Mouse (Mus musculus) spleen, postnatal 4 days (tissue): ENCODE measurements around the gene Cks1b.
"Not testable (repeated sequence)": the region's sequence is repeated elsewhere in the genome, so short reads cannot be mapped to it uniquely, and the experiment has no call there.

Experiments
- DNase-seq, 2 experiments: peaks; one replicate each; pipeline ENCODE4 v3.0.0; 2022; ENCODE audit warnings: low spot score in 2 of 2

Cks1b gene

GRCm38 (mm10) chr3:89418170-89418860 is at the start of gene Cks1b, which contains the start of gene Shc1:
Gene Cks1b, minus strand, starts transcription at chr3:89418383.
Gene Shc1, plus strand, starts transcription at chr3:89418443.
- peak; percentile 91 to 93 for DNase-seq

GRCm38 (mm10) chr3:89458965-89459807 is 41.0 kb upstream of the Cks1b start:
- DNase-seq: peak; percentile 95 to 98

DNA sequence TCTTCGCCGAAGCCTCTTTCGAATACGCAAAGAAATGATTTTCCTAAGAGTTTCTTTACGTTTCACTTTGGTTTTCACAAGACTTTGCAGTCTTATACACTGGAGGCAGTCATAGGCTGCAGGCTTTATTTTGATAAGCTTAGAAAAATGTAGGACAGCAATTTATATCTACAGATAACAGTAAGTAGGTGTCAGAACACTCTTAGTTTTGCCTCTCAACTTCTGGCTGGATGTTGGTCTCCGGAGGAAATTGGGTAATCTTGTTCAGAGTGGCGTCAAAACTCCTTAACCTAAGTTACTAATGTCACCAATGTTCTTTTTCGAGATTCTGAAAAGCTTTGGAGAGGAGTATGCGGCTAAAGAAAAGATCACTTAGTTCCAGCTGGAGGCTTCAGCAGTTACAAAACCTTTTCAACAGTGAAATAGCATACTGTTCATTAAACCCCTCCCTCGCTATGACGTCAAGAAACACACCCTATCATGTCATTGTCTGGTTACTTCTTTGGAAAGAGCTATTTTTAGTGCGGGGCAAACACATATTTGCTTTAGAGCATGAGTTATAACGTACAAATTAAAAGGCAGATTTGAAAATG is 40.3 kb upstream of the Cks1b start:
- DNase-seq: peak; percentile 40 to 52

GRCm38 (mm10) chr3:89456726-89457665 is 38.8 kb upstream of the Cks1b start:
- peak; percentile 82 to 94 for DNase-seq

DNA sequence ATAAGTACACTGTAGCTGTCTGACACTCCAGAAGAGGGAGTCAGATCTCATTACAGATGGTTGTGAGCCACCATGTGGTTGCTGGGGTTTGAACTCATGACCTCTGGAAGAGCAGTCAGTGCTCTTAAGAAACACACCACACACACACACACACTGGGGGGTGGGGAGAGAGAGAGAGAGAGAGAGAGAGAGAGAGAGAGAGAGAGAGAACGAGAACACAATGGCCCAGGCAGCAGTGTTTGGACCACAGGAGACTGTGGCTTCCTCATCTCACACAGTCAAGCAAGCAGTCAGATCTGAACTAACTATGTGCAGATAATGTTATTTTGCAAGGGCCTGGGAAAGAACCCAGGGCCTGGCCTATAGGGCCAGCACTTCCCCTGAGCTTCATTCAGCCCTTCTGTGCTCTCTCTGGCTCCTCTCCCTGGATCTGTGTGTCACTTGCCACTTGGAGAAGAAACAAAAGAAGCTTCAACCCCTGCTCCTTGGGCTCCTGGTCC is 37.7 kb upstream of the Cks1b start:
- no peak for DNase-seq

DNA sequence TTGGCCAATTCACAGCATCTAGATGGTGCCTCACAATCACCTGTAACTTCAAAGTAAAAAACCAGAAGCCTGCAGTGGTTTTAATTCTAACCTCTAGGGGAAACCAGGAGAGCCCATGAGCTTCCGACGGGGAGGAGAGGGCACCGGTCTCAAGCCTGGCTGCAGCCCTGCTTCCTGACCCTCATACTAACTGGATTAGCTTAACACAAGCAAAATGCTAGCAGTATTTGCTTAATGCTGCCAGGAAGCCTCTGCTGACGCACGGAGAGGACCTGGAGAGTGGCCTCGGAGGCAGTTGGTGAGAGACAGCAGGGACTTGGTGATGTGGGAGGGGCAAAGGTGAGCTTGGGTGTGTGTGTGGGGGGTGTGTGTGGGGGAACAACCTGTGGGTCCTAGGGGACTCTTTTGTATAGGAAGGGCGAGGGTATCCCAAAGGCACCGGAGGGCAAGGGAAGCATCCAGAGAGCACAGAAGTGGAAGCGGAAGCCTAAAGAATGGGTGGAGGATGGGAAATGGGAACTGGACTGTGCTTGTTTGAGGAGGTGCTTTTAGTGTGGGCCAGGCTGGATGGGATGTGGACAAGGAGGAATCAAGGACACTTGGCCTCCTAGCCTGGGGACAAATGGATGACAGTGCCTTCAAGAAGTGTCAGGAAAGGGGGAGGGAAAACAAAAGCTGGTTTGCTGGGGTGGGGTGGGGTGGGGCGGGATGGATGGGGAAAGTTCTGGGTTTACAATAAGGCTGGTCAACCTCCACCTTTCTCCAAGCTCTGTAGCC is 36.4 kb upstream of the Cks1b start, which contains the start of gene Pmvk:
Pmvk (plus strand) TSS at position 141 of the 777 bp plus-strand sequence.
- no peak for DNase-seq

- no peak for DNase-seq
Observed at GRCm38 (mm10) chr3:89451916-89452315, 33.7 kb upstream of the Cks1b start.

GRCm38 (mm10) chr3:89449541-89449940 is 31.4 kb upstream of the Cks1b start:
- DNase-seq: peak; percentile 78 to 91

DNA sequence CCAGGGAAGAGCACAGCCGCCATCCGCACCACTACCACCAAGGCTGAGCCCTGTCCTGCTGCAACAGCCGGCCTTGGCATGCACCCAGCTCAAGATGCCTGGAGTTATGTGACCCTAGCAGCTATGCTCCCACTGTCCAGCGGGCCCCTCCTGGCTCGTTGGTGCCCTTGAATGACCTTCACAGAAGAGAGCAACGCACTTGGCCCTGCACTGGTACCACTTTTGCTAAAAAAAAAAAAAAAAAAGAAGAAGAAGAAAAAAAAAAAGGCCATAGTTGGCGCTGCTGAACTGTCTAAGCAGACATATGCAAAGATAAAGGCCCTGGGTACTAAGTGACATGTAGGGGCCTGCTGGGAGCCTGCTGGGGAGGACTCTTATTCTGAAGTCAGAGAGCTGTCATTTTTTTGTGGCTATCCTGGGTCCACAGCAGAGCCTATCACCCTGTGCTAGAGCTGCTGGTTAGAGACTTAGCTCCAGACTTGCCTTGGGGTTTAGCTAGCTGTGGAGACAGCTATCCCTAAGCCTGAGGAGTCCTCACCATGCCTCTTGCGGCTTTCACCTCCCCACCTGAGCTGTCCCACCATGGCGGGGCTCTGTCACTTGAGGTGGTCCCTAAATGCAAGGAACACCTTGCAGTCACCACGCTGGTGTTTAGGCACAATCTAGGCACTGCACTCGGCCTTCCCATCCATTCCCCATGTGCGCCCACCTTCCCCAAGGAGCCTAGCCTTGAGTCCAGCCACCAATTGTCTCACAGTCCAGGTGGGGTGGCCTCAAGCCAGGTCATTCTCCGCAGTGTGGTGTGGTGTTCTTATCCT is 30.7 kb upstream of the Cks1b start:
- DNase-seq: peak in 1 of 2 experiments; percentile 34

- no peak for DNase-seq
Observed at GRCm38 (mm10) chr3:89440691-89441090, 22.5 kb upstream of the Cks1b start.

- no peak for DNase-seq
Observed at GRCm38 (mm10) chr3:89437269-89437668, 19.1 kb upstream of the Cks1b start.

- DNase-seq: peak; percentile 58 to 80
Observed at GRCm38 (mm10) chr3:89436176-89437113, 18.3 kb upstream of the Cks1b start, which contains the start of gene Pbxip1. Gene Pbxip1, plus strand, starts transcription at chr3:89436706.

GRCm38 (mm10) chr3:89435041-89435440 is 16.9 kb upstream of the Cks1b start:
- no peak for DNase-seq

GRCm38 (mm10) chr3:89434532-89434931 is 16.3 kb upstream of the Cks1b start:
- no peak for DNase-seq

DNA sequence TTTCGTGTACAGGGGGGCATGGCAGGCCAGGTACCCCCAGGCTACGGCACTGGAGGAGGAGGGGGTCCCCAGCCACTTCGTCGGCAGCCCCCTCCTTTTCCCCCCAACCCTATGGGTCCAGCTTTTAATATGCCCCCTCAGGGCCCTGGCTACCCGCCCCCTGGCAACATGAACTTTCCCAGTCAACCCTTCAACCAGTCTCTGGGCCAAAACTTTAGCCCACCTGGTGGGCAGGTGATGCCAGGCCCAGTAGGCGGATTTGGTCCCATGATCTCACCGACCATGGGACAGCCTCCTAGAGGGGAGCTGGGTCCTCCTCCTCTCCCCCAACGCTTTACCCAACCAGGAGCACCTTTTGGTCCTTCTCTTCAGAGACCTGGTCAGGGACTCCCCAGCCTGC is 14.4 kb upstream of the Cks1b start:
- DNase-seq: no peak

GRCm38 (mm10) chr3:89430171-89431159 is 12.3 kb upstream of the Cks1b start, which contains the start of gene Pygo2:
Gene Pygo2, plus strand, starts transcription at chr3:89430214.
- DNase-seq: peak; percentile 91 to 94

DNA sequence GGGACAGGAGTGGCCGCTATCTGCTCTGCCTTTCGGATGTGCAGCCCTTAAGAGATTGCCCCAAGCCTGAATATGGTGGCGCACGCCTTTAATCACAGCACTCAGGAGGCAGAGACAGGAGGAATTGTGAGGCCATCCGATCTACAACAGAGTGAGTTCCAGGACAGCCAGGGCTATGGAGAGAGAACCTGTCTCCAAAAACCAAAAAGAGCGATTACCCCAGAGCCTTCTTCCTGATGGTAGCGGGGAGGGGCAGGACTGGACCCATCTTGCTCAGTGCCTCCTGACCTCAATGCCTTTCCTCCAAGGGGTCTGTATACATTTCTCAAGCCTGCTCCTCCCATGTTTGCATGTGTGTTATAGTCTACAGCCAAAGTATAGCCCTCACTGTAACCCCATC is 10.8 kb upstream of the Cks1b start:
- not testable (repeated sequence) for DNase-seq
